Mouse (Mus musculus) G1E (cell line): ENCODE results near the gene Sipa1l3. TPM values are rescaled to one million over a fixed set of nuclear protein-coding genes. Genes with fewer than 3 reads are reported as not detected.

Source experiments
- ATAC-seq: 2 replicates; pipeline ENCODE4 v1.8.0; 2016; ENCODE audit warnings: mild to moderate bottlenecking; ENCODE audit not compliant: insufficient number of reproducible peaks, poor library complexity, low FRiP score, severe bottlenecking; ENCODE audit errors: extremely low read depth
- DNase-seq: peaks from one replicate; pipeline ENCODE4 v3.0.0; 2012; ENCODE audit warnings: low spot score
- H3K27me3 ChIP-seq: 2 replicates; pipeline ENCODE4 v1.6.1; 2012; ENCODE audit warnings: mild to moderate bottlenecking, low read length, inconsistent platforms; ENCODE audit not compliant: insufficient read depth
- H3K36me3 ChIP-seq: replicated peaks from 2 replicates; pipeline ENCODE3; 2012; ENCODE audit warnings: mild to moderate bottlenecking, inconsistent platforms
- H3K4me1 ChIP-seq: 2 replicates; pipeline ENCODE4 v1.6.1; 2012; ENCODE audit warnings: low read depth, low read length, inconsistent platforms, mixed read lengths; ENCODE audit not compliant: insufficient read depth
- H3K4me3 ChIP-seq: 2 replicates; pipeline ENCODE4 v1.5.1; 2012; ENCODE audit warnings: low read depth, mild to moderate bottlenecking, inconsistent platforms, low read length, moderate library complexity, mixed read lengths
- H3K9me3 ChIP-seq: replicated peaks from 2 replicates; pipeline ENCODE4 v1.6.1; 2012; ENCODE audit warnings: inconsistent platforms
- CTCF ChIP-seq: IDR thresholded peaks from 2 replicates; pipeline ENCODE4 v1.5.1; 2012; ENCODE audit warnings: low read depth, low read length, inconsistent platforms, mixed read lengths
- GATA1 ChIP-seq: IDR thresholded peaks from 2 replicates; pipeline ENCODE4 v1.6.1; 2012; ENCODE audit warnings: borderline replicate concordance, low read length, inconsistent platforms, mixed read lengths
- GATA2 ChIP-seq: IDR thresholded peaks from 2 replicates; pipeline ENCODE4 v1.6.1; 2012; ENCODE audit warnings: low read depth, low read length, inconsistent platforms, borderline replicate concordance
- POLR2AphosphoS5 ChIP-seq: IDR thresholded peaks from 2 replicates; pipeline ENCODE4 v1.6.1; 2012; ENCODE audit warnings: low read depth, low read length, inconsistent platforms; ENCODE audit not compliant: insufficient replicate concordance
- TAL1 ChIP-seq: conservative IDR thresholded peaks from 2 replicates; pipeline ENCODE4 v1.6.1; 2012; ENCODE audit warnings: low read depth, low read length, inconsistent platforms, mixed read lengths
- polyA plus RNA-seq: library from polyadenylated mRNA; stranded (reverse); fragments of >175 nt; gene quantifications from 2 replicates; pipeline ENCODE4 v1.2.3, GENCODE M21; 2012
- total RNA-seq, 2 experiments: library from RNA; stranded (forward) in 1 of 2; stranded (reverse) in 1 of 2; fragments of 200-1000 nt in 1 of 2; fragments of >200 nt in 1 of 2; fragmentation: Nextera tagmentation in 1 of 2; gene quantifications; 2 replicates each; pipeline ENCODE4 v1.2.3; 2014 to 2017

Gene Sipa1l3
- total and polyA plus RNA-seq, 3 experiments: 5.8 to 107 (median 49.6) TPM

- no peaks in the 10 kb centered on the region for H3K9me3 ChIP-seq
- H3K4me3 ChIP-seq: no peak overlapping the region
- H3K4me1 ChIP-seq: no peaks in the 10 kb centered on the region
- DNase-seq (no peak), ATAC-seq (no peak)
- no peak for TF ChIP-seq GATA1
- TF ChIP-seq POLR2AphosphoS5: no peak
- peaks cover 6% of the 10 kb centered on the region; the same call in 1 of the 2 replicates for H3K27me3 ChIP-seq
- no peaks in the 10 kb centered on the region for H3K36me3 ChIP-seq
Measured at GRCm38 (mm10) chr7:29555051-29555450, 36.6 kb upstream of the Sipa1l3 start.

GRCm38 (mm10) chr7:29550691-29551090, 32.2 kb upstream of the Sipa1l3 start:
- no peaks in the 10 kb centered on the region for H3K4me1 ChIP-seq
- no peaks in the 10 kb centered on the region for H3K9me3 ChIP-seq
- H3K4me3 ChIP-seq: no peak overlapping the region
- DNase-seq (no peak), ATAC-seq (no peak)
- peaks cover 5% of the 10 kb centered on the region; the same call in 1 of the 2 replicates for H3K27me3 ChIP-seq
- TF ChIP-seq TAL1 (no peak), GATA2 (no peak), CTCF (no peak), GATA1 (no peak), POLR2AphosphoS5 (no peak)
- no peaks in the 10 kb centered on the region for H3K36me3 ChIP-seq

- peaks cover 28% of the 10 kb centered on the region for H3K27me3 ChIP-seq
- no peaks in the 10 kb centered on the region for H3K9me3 ChIP-seq
- no peak overlapping the region for H3K4me3 ChIP-seq
- no peaks in the 10 kb centered on the region for H3K4me1 ChIP-seq
- no peak for ATAC-seq
- H3K36me3 ChIP-seq: no peaks in the 10 kb centered on the region
- no peak for TF ChIP-seq GATA1
- TF ChIP-seq TAL1: no peak
- no peak for TF ChIP-seq GATA2
- TF ChIP-seq CTCF: no peak
- TF ChIP-seq POLR2AphosphoS5: no peak
- DNase-seq: no peak
Measured at GRCm38 (mm10) chr7:29541608-29542007, 23.2 kb upstream of the Sipa1l3 start.

GRCm38 (mm10) chr7:29541186-29541585, 22.7 kb upstream of the Sipa1l3 start:
- Histone ChIP-seq H3K9me3 (no peaks in the 10 kb centered on the region), H3K27me3 (peaks cover 31% of the 10 kb centered on the region), H3K36me3 (no peaks in the 10 kb centered on the region), H3K4me3 (no peak overlapping the region), H3K4me1 (no peaks in the 10 kb centered on the region)
- no peak for ATAC-seq
- DNase-seq: no peak
- TF ChIP-seq GATA1: no peak
- TF ChIP-seq TAL1: no peak
- TF ChIP-seq GATA2: no peak
- TF ChIP-seq POLR2AphosphoS5: no peak
- no peak for TF ChIP-seq CTCF

- no peak overlapping the region for H3K4me3 ChIP-seq
- no peak for TF ChIP-seq CTCF
- no peak for TF ChIP-seq GATA2
- no peak for TF ChIP-seq TAL1
- no peak for TF ChIP-seq POLR2AphosphoS5
- TF ChIP-seq GATA1: no peak
- no peaks in the 10 kb centered on the region for H3K4me1 ChIP-seq
- peaks cover 30% of the 10 kb centered on the region for H3K27me3 ChIP-seq
- no peak for DNase-seq
- H3K9me3 ChIP-seq: no peaks in the 10 kb centered on the region
- no peak for ATAC-seq
- no peaks in the 10 kb centered on the region for H3K36me3 ChIP-seq
Measured at GRCm38 (mm10) chr7:29540631-29541030, 22.2 kb upstream of the Sipa1l3 start.

GRCm38 (mm10) chr7:29523700-29524099, 5.3 kb upstream of the Sipa1l3 start:
- no peak for ATAC-seq
- Histone ChIP-seq H3K36me3 (no peaks in the 10 kb centered on the region), H3K4me1 (peaks cover 19% of the 10 kb centered on the region), H3K4me3 (no peak overlapping the region), H3K9me3 (0 out of 2 replicates have a peak, but pooled peaks cover 3% of the 10 kb centered on the region), H3K27me3 (peaks cover 7% of the 10 kb centered on the region; the same call in 1 of the 2 replicates)
- peak; percentile 68 for DNase-seq
- no peak for TF ChIP-seq CTCF
- no peak for TF ChIP-seq POLR2AphosphoS5
- TF ChIP-seq GATA2: no peak
- no peak for TF ChIP-seq TAL1
- no peak for TF ChIP-seq GATA1
